Mouse (Mus musculus): Measurements from ENCODE around the gene Acvr1c. TPM values are rescaled to one million over a fixed set of nuclear protein-coding genes. Genes with fewer than 3 reads are reported as not detected.
A peak's percentile ranks its signal among the peaks of the same experiment; 100 is the strongest.

The Acvr1c gene
- polyA plus RNA-seq (2015; fragmentation: Nextera tagmentation; extraction: Ambion mirVana), result 0.59 and 0.73 TPM in 2 replicates

GRCm38 (mm10) chr2:58357414-58358131 is at the start of gene Acvr1c:
TSS of gene Acvr1c (minus strand) at chr2:58357895.
- Histone ChIP-seq H3K4me2 (replicated peaks) (peak within 1 kb of the TSS; percentile 86), H3K9ac (replicated peaks) (peak within 1 kb of the TSS; percentile 46), H3K4me3 (replicated peaks) (peak within 1 kb of the TSS; percentile 51), H3K27ac (no peak within 1 kb of the TSS), H3K36me3 (no peaks in the 10 kb centered on the region), H3K27me3 (peaks cover 31% of the 10 kb centered on the region), H3K4me1 (replicated peaks) (peaks cover 14% of the 10 kb centered on the region), H3K9me3 (no peaks in the 10 kb centered on the region)
- peak; percentile 85 for ATAC-seq
- WGBS, result under 1% methylated on average over 42 of the region's 65 CpGs

GRCm38 (mm10) chr2:58403481-58403880 is 45.8 kb upstream of the Acvr1c start:
- Histone ChIP-seq H3K9me3 (0 out of 2 replicates have a peak, but pooled peaks cover 3% of the 10 kb centered on the region), H3K36me3 (no peaks in the 10 kb centered on the region), H3K27me3 (no peaks in the 10 kb centered on the region), H3K9ac (replicated peaks) (no peak overlapping the region), H3K27ac (no peak overlapping the region), H3K4me2 (replicated peaks) (no peak overlapping the region), H3K4me3 (replicated peaks) (no peak overlapping the region), H3K4me1 (replicated peaks) (no peaks in the 10 kb centered on the region)
- ATAC-seq, result no peak
- WGBS, result 87% methylated on average over 2 of the region's 2 CpGs

GRCm38 (mm10) chr2:58388601-58389000 is 30.9 kb upstream of the Acvr1c start:
- 88% methylated on average over 7 of the region's 7 CpGs for WGBS
- Histone ChIP-seq H3K27me3 (no peaks in the 10 kb centered on the region), H3K4me1 (replicated peaks) (no peaks in the 10 kb centered on the region), H3K9ac (replicated peaks) (no peak overlapping the region), H3K27ac (no peak overlapping the region), H3K36me3 (no peaks in the 10 kb centered on the region), H3K4me2 (replicated peaks) (no peak overlapping the region), H3K9me3 (no peaks in the 10 kb centered on the region), H3K4me3 (replicated peaks) (no peak overlapping the region)
- ATAC-seq, result no peak

GRCm38 (mm10) chr2:58380020-58380419 is 22.3 kb upstream of the Acvr1c start:
- Histone ChIP-seq H3K4me2 (replicated peaks) (no peak overlapping the region), H3K4me3 (replicated peaks) (no peak overlapping the region), H3K9ac (replicated peaks) (no peak overlapping the region), H3K27ac (no peak overlapping the region), H3K36me3 (no peaks in the 10 kb centered on the region), H3K9me3 (no peaks in the 10 kb centered on the region), H3K4me1 (replicated peaks) (peaks cover 18% of the 10 kb centered on the region), H3K27me3 (no peaks in the 10 kb centered on the region)
- 85% methylated on average over 5 of the region's 5 CpGs for WGBS
- no peak for ATAC-seq

- peak; percentile 55; the same call in 1 of the 2 replicates for ATAC-seq
- peaks cover 18% of the 10 kb centered on the region for H3K4me1 ChIP-seq (replicated peaks)
- H3K4me3 ChIP-seq (replicated peaks), result no peak overlapping the region
- no peaks in the 10 kb centered on the region for H3K9me3 ChIP-seq
- no peak overlapping the region for H3K27ac ChIP-seq
- 36% methylated on average over 1 of the region's 1 CpGs for WGBS
- no peak overlapping the region for H3K4me2 ChIP-seq (replicated peaks)
- H3K36me3 ChIP-seq, result no peaks in the 10 kb centered on the region
- H3K27me3 ChIP-seq, result no peaks in the 10 kb centered on the region
- H3K9ac ChIP-seq (replicated peaks), result no peak overlapping the region
Observed at GRCm38 (mm10) chr2:58379475-58379874, 21.8 kb upstream of the Acvr1c start.

GRCm38 (mm10) chr2:58377417-58378130 is 19.9 kb upstream of the Acvr1c start:
- ATAC-seq, result peak; percentile 40; the same call in 1 of the 2 replicates

GRCm38 (mm10) chr2:58366196-58366595 is 8.5 kb upstream of the Acvr1c start:
- 65% methylated on average over 3 of the region's 3 CpGs for WGBS
- Histone ChIP-seq H3K9ac (replicated peaks) (no peak overlapping the region), H3K4me1 (replicated peaks) (no peaks in the 10 kb centered on the region), H3K4me3 (replicated peaks) (no peak overlapping the region), H3K9me3 (no peaks in the 10 kb centered on the region), H3K27me3 (no peaks in the 10 kb centered on the region), H3K27ac (no peak overlapping the region), H3K36me3 (no peaks in the 10 kb centered on the region), H3K4me2 (replicated peaks) (no peak overlapping the region)
- no peak for ATAC-seq

More at GRCm38 (mm10) chr2:58377417-58378130, 19.9 kb upstream of the Acvr1c start:
- H3K4me3 ChIP-seq (replicated peaks), result no peak overlapping the region
- H3K27ac ChIP-seq, result peak overlapping the region; percentile 30; the same call in 1 of the 2 replicates
- no peak overlapping the region for H3K9ac ChIP-seq (replicated peaks)
- H3K4me1 ChIP-seq (replicated peaks), result peaks cover 18% of the 10 kb centered on the region
- H3K9me3 ChIP-seq, result no peaks in the 10 kb centered on the region
- WGBS, result 53% methylated on average over 9 of the region's 9 CpGs
- H3K27me3 ChIP-seq, result no peaks in the 10 kb centered on the region
- H3K36me3 ChIP-seq, result no peaks in the 10 kb centered on the region
- H3K4me2 ChIP-seq (replicated peaks), result no peak overlapping the region

- Histone ChIP-seq H3K4me2 (replicated peaks) (no peak overlapping the region), H3K4me1 (replicated peaks) (peaks cover 14% of the 10 kb centered on the region), H3K4me3 (replicated peaks) (no peak overlapping the region), H3K36me3 (no peaks in the 10 kb centered on the region), H3K27me3 (peaks cover 14% of the 10 kb centered on the region; the same call in 1 of the 2 replicates), H3K9ac (replicated peaks) (no peak overlapping the region), H3K27ac (no peak overlapping the region), H3K9me3 (no peaks in the 10 kb centered on the region)
- no peak for ATAC-seq
- WGBS, result 89% methylated on average over 3 of the region's 3 CpGs
Observed at GRCm38 (mm10) chr2:58361361-58362046, 3.8 kb upstream of the Acvr1c start.

- peak; percentile 59; the same call in 1 of the 2 replicates for ATAC-seq
- WGBS, result 8% methylated on average over 3 of the region's 3 CpGs
- H3K4me3 ChIP-seq (replicated peaks), result peak overlapping the region; percentile 51
- H3K9me3 ChIP-seq, result no peaks in the 10 kb centered on the region
- no peaks in the 10 kb centered on the region for H3K36me3 ChIP-seq
- H3K4me1 ChIP-seq (replicated peaks), result peaks cover 14% of the 10 kb centered on the region
- peak overlapping the region; percentile 46 for H3K9ac ChIP-seq (replicated peaks)
- H3K27me3 ChIP-seq, result peaks cover 31% of the 10 kb centered on the region
- peak overlapping the region; percentile 86 for H3K4me2 ChIP-seq (replicated peaks)
- H3K27ac ChIP-seq, result no peak overlapping the region
Observed at GRCm38 (mm10) chr2:58358132-58358460, 401 bp upstream of the Acvr1c start.

GRCm38 (mm10) chr2:58357068-58357413 is 654 bp downstream of the Acvr1c start:
- 0% methylated on average over 7 of the region's 7 CpGs for WGBS
- peak; percentile 78 for ATAC-seq
- H3K4me3 ChIP-seq (replicated peaks), result peak overlapping the region; percentile 51
- H3K4me1 ChIP-seq (replicated peaks), result peaks cover 14% of the 10 kb centered on the region
- no peak overlapping the region for H3K27ac ChIP-seq
- peak overlapping the region; percentile 86 for H3K4me2 ChIP-seq (replicated peaks)
- H3K9ac ChIP-seq (replicated peaks), result peak overlapping the region; percentile 46
- no peaks in the 10 kb centered on the region for H3K9me3 ChIP-seq
- no peaks in the 10 kb centered on the region for H3K36me3 ChIP-seq
- H3K27me3 ChIP-seq, result peaks cover 31% of the 10 kb centered on the region

GRCm38 (mm10) chr2:58354389-58354788 is 3.3 kb downstream of the Acvr1c start:
- H3K4me2 ChIP-seq (replicated peaks), result no peak overlapping the region
- no peak overlapping the region for H3K27ac ChIP-seq
- H3K4me3 ChIP-seq (replicated peaks), result no peak overlapping the region
- peaks cover 14% of the 10 kb centered on the region for H3K4me1 ChIP-seq (replicated peaks)
- no peak for ATAC-seq
- 84% methylated on average over 3 of the region's 3 CpGs for WGBS
- H3K36me3 ChIP-seq, result no peaks in the 10 kb centered on the region
- peaks cover 31% of the 10 kb centered on the region for H3K27me3 ChIP-seq
- H3K9ac ChIP-seq (replicated peaks), result no peak overlapping the region
- no peaks in the 10 kb centered on the region for H3K9me3 ChIP-seq

GRCm38 (mm10) chr2:58352846-58353245 is 4.8 kb downstream of the Acvr1c start:
- peaks cover 27% of the 10 kb centered on the region for H3K27me3 ChIP-seq
- no peak overlapping the region for H3K4me3 ChIP-seq (replicated peaks)
- WGBS, result 80% methylated on average over 5 of the region's 5 CpGs
- peaks cover 11% of the 10 kb centered on the region for H3K4me1 ChIP-seq (replicated peaks)
- no peaks in the 10 kb centered on the region for H3K36me3 ChIP-seq
- no peaks in the 10 kb centered on the region for H3K9me3 ChIP-seq
- H3K4me2 ChIP-seq (replicated peaks), result no peak overlapping the region
- ATAC-seq, result no peak
- no peak overlapping the region for H3K9ac ChIP-seq (replicated peaks)
- no peak overlapping the region for H3K27ac ChIP-seq

Measured in midbrain, embryonic 13.5 days (tissue).